Mouse (Mus musculus) limb, embryonic 14.5 days (tissue): ENCODE measurements around the gene Mapkbp1. TPM values are rescaled to one million over a fixed set of nuclear protein-coding genes. Genes with fewer than 3 reads are reported as not detected.

Experiments
- ATAC-seq: fragments of 200-750 bp; cut with Nextera tagmentation; 2 replicates; pipeline ENCODE4 v1.8.0; 2017; ENCODE audit warnings: low read depth, moderate number of reproducible peaks, moderate TSS enrichment; ENCODE audit not compliant: low FRiP score
- DNase-seq: peaks from one replicate; pipeline ENCODE4 v3.0.0-alpha.2; 2015; ENCODE audit warnings: low spot score
- H3K27ac ChIP-seq: fragments of 300-500 bp; sonication (generic); replicated peaks from 2 replicates; pipeline ENCODE4 v1.5.1; 2014; ENCODE audit warnings: low read depth, mild to moderate bottlenecking, low read length, moderate library complexity, mixed read lengths
- H3K27me3 ChIP-seq: fragments of 300-500 bp; sonication (generic); 2 replicates; pipeline ENCODE4 v1.6.1; 2014; ENCODE audit warnings: low read length, mixed read lengths; ENCODE audit not compliant: control insufficient read depth, insufficient read depth
- H3K36me3 ChIP-seq: fragments of 300-500 bp; sonication (generic); 2 replicates; pipeline ENCODE4 v1.6.1; 2014; ENCODE audit warnings: mild to moderate bottlenecking, low read length, moderate library complexity, mixed read lengths; ENCODE audit not compliant: control insufficient read depth, insufficient read depth
- H3K4me1 ChIP-seq: fragments of 300-500 bp; sonication (generic); 2 replicates; pipeline ENCODE4 v1.6.1; 2014; ENCODE audit warnings: antibody characterized with exemption, low read length, mixed read lengths; ENCODE audit not compliant: control insufficient read depth, insufficient read depth
- H3K4me2 ChIP-seq: fragments of 300-500 bp; sonication (generic); replicated peaks from 2 replicates; pipeline ENCODE4 v1.6.1; 2014; ENCODE audit warnings: low read depth, mild to moderate bottlenecking, low read length, moderate library complexity; ENCODE audit not compliant: severe bottlenecking
- H3K4me3 ChIP-seq: fragments of 300-500 bp; sonication (generic); replicated peaks from 2 replicates; pipeline ENCODE4 v1.5.1; 2014; ENCODE audit warnings: low read length
- H3K9ac ChIP-seq: fragments of 300-500 bp; sonication (generic); 2 replicates; pipeline ENCODE4 v1.6.1; 2014; ENCODE audit warnings: mild to moderate bottlenecking, low read depth, low read length, moderate library complexity; ENCODE audit not compliant: severe bottlenecking
- H3K9me3 ChIP-seq: fragments of 300-500 bp; sonication (generic); 2 replicates; pipeline ENCODE4 v1.6.1; 2016; ENCODE audit warnings: low read length; ENCODE audit not compliant: control insufficient read depth
- POLR2A ChIP-seq: fragments of 200-500 bp; IDR thresholded peaks from 2 replicates; pipeline ENCODE4 v1.8.0; 2012; ENCODE audit warnings: inconsistent platforms, mild to moderate bottlenecking, moderate library complexity, borderline replicate concordance; ENCODE audit not compliant: insufficient read depth, insufficient read length; ENCODE audit errors: extremely low read depth
- WGBS: fragments of 180-500 bp; shearing (Covaris S2); extraction: QIAGEN DNeasy Blood & Tissue Kit; methylation state at CpG from one replicate; pipeline ENCODE4 v1.1.7; 2014; 5-methylcytosine and 5-hydroxymethylcytosine counted together
- polyA plus RNA-seq, 2 experiments: library from polyadenylated mRNA; depleted of rRNA in 1 of 2; stranded (reverse) in 1 of 2; unstranded in 1 of 2; fragments of >200 nt; fragmentation: Nextera tagmentation in 1 of 2; extraction: Ambion mirVana in 1 of 2; gene quantifications; 2 replicates each; pipeline versions ENCODE4 v1.2.1 to v1.2.3; 2012 to 2014

The Mapkbp1 gene
- 26.2 and 33.1 TPM in 2 replicates for polyA plus RNA-seq (2012; rRNA removed)
- 4.2 and 4.9 TPM in 2 replicates for polyA plus RNA-seq (2014; fragmentation: Nextera tagmentation; extraction: Ambion mirVana)

- H3K36me3 ChIP-seq = peaks cover 4% of the 10 kb centered on the region
- under 1% methylated on average over 19 of the region's 19 CpGs for WGBS
- H3K4me2 ChIP-seq = peak within 1 kb of the TSS; percentile 71
- DNase-seq (no peak), ATAC-seq (peak; percentile 60)
- H3K27me3 ChIP-seq = no peaks in the 10 kb centered on the region
- H3K9me3 ChIP-seq = no peaks in the 10 kb centered on the region
- H3K27ac ChIP-seq = peak within 1 kb of the TSS; percentile 43; the same call in 1 of the 2 replicates
- peaks cover 18% of the 10 kb centered on the region for H3K4me1 ChIP-seq
- peak within 1 kb of the TSS; percentile 87 for H3K4me3 ChIP-seq
- peak within 1 kb of the TSS; percentile 90 for H3K9ac ChIP-seq
- TF ChIP-seq POLR2A = no peak
Measured at GRCm38 (mm10) chr2:119972537-119972879, at the start of gene Mapkbp1. TSS of gene Mapkbp1 (plus strand) at chr2:119972699.

GRCm38 (mm10) chr2:119970571-119970970 lies 1.9 kb upstream of the Mapkbp1 start:
- H3K4me3 ChIP-seq = no peak overlapping the region
- no peak overlapping the region for H3K9ac ChIP-seq
- H3K27me3 ChIP-seq = no peaks in the 10 kb centered on the region
- ATAC-seq (no peak), DNase-seq (peak; percentile 73)
- no peak for TF ChIP-seq POLR2A
- peaks cover 8% of the 10 kb centered on the region for H3K36me3 ChIP-seq
- no peak overlapping the region for H3K27ac ChIP-seq
- peaks cover 18% of the 10 kb centered on the region for H3K4me1 ChIP-seq
- no peak overlapping the region for H3K4me2 ChIP-seq
- WGBS = 40% methylated on average over 9 of the region's 9 CpGs
- H3K9me3 ChIP-seq = no peaks in the 10 kb centered on the region

DNA sequence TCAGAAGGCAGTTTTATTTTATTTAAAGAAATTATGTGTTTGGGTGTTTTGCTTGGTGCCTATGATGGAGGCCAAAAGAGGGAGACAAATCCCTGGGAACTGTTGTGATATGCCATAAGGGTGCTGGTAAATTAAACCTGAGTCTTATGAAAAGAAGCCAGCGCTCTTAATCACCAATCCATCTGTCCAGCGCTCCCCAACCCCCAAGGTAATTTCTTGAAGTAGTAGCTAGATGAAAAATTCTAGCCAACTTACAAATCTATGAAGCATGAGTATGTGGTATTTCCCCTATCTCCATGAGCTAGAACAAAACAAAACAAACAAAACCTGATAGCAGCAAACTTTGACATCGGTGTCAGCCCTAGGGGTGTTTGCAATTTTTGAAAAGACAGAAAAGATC lies 1.2 kb upstream of the Mapkbp1 start:
- H3K27me3 ChIP-seq = no peaks in the 10 kb centered on the region
- H3K4me1 ChIP-seq = peaks cover 18% of the 10 kb centered on the region
- ATAC-seq (no peak), DNase-seq (no peak)
- H3K36me3 ChIP-seq = peaks cover 4% of the 10 kb centered on the region; the same call in 1 of the 2 replicates
- H3K4me2 ChIP-seq = peak overlapping the region; percentile 50; the same call in 1 of the 2 replicates
- no peak overlapping the region for H3K9ac ChIP-seq
- no peaks in the 10 kb centered on the region for H3K9me3 ChIP-seq
- TF ChIP-seq POLR2A = no peak
- 83% methylated on average over 3 of the region's 3 CpGs for WGBS
- peak overlapping the region; percentile 87; the same call in 1 of the 2 replicates for H3K4me3 ChIP-seq
- no peak overlapping the region for H3K27ac ChIP-seq

DNA sequence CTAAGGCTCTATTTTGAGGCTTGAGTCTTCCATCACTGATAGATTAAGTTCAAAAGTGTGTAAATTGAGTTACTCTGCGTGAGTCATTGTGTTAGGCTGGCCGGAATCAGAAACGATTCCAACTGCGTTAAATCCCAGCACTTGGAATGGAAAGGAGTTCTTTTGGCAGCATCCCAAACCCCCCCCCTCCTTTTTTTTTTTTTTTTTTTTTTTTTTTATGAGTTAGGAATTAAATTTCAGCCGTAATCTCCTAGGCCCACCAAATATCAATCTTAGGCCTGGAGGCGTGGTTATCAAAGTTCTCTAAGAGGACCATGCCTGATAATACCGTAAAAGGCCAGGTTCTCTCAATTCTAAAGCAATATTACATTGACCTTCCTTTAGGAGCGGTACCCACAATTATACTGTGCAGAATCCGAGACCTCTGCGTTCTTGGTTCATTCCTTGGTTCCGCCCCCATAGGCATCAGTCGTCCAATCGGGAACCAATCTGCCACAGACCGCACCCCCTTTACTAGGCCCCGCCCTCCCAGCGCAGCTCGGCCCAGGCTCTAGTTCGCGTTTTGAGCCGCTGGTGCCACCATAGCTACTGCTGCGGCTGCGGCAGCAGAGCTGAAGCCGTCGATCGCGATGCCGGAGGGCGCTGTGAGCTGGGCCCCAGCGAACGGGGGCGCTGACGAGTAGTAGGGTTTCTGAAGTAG lies 512 bp upstream of the Mapkbp1 start:
- peak; percentile 99 for DNase-seq

GRCm38 (mm10) chr2:119980343-119980986 lies 8.0 kb downstream of the Mapkbp1 start:
- ATAC-seq (peak; percentile 60), DNase-seq (no peak)
- H3K9ac ChIP-seq = no peak overlapping the region
- H3K27ac ChIP-seq = no peak overlapping the region
- TF ChIP-seq POLR2A = no peak
- no peaks in the 10 kb centered on the region for H3K27me3 ChIP-seq
- peaks cover 4% of the 10 kb centered on the region; the same call in 1 of the 2 replicates for H3K4me1 ChIP-seq
- no peaks in the 10 kb centered on the region for H3K9me3 ChIP-seq
- WGBS = 46% methylated on average over 7 of the region's 7 CpGs
- no peak overlapping the region for H3K4me2 ChIP-seq
- H3K36me3 ChIP-seq = peaks cover 20% of the 10 kb centered on the region
- H3K4me3 ChIP-seq = no peak overlapping the region

More for the DNA sequence above, 512 bp upstream of the Mapkbp1 start:
- H3K9ac ChIP-seq = peak overlapping the region; percentile 90
- under 1% methylated on average over 32 of the region's 32 CpGs for WGBS
- peak; percentile 98 for ATAC-seq
- peaks cover 18% of the 10 kb centered on the region for H3K4me1 ChIP-seq
- H3K27ac ChIP-seq = peak overlapping the region; percentile 43; the same call in 1 of the 2 replicates
- no peaks in the 10 kb centered on the region for H3K9me3 ChIP-seq
- TF ChIP-seq POLR2A = 0 out of 2 replicates have a peak, but pooled peaks have one; percentile 75
- H3K4me2 ChIP-seq = peak overlapping the region; percentile 71
- H3K36me3 ChIP-seq = peaks cover 4% of the 10 kb centered on the region; the same call in 1 of the 2 replicates
- H3K27me3 ChIP-seq = no peaks in the 10 kb centered on the region
- peak overlapping the region; percentile 87 for H3K4me3 ChIP-seq
